Mouse (Mus musculus) MEL-GATA-1-ER (cell line): ENCODE measurements around the gene Miox.

Experiments used
- DNase-seq: peaks from one replicate; pipeline ENCODE4 v3.0.0-alpha.2; 2012; ENCODE audit warnings: low read depth; ENCODE audit errors: extremely low read depth

Miox gene

DNA sequence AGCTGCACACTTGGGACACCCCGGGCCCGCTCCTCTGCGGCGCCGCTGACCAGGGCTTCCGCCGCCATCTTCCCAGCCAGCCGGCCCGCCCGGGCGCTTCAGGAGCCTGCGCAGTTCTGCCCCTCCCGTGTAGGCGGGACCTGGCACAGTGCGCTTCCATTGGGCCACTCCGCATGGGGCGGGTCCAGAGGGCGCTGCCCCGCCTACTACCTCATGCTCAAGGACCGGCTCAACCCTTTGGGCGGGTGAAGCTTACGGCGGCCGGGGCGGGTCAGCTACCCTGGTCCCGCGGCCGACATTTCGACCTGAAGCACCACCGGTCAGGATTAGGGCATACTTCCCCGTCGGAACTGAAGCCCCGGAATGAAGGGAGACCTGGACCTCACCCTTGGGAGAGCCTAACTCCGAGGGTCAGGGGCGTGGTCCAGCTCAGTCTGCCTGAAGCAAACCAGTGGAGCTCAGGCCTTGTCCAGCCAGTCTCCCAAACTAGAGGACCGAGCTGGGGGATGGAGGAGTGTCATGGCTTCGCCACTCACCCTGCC, 18.9 kb upstream of the Miox start, which contains the start of gene Sbf1:
Gene Sbf1, minus strand, starts transcription at position 122 of the 542 bp plus-strand sequence.
- DNase-seq = peak; percentile 80

DNA sequence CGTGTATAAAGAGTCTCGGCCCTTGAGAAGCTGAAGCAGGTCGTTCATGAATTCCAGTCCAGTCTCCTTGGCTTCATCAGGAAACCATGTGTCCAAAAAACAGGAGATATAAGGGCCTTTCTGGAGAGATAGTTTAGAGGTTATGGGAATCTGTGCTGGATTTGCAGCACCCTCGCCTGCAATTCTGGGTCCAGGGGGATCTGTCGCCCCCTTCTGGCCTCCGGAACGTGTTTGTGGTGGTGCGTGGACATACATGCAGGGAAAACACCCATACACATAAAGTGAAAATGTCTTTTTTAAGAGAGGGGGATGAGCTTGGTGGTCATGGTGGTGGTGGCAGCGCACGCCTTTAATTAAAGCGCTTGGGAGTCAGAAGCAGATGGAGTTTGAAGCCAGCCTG, 18.1 kb upstream of the Miox start:
- no peak for DNase-seq

DNA sequence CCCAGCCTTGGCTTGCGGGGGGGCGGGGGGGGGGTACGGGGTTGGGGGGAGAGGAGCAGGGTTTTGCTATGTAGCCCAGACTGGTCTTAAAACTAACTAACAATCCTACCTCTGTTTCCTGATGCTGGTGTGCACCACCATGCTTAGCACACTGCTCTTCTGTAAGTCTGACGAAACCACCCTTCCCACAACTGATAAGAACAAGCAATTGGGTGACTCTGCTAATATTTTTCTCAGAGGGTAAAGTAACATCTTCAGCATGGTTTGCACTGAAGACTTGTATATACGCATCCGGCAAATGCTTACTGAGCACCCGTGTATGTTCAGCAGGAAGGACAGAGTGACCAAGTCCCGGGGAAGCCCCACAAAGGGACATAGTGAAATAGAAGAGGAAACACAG, 12.9 kb upstream of the Miox start:
- peak; percentile 77 for DNase-seq

DNA sequence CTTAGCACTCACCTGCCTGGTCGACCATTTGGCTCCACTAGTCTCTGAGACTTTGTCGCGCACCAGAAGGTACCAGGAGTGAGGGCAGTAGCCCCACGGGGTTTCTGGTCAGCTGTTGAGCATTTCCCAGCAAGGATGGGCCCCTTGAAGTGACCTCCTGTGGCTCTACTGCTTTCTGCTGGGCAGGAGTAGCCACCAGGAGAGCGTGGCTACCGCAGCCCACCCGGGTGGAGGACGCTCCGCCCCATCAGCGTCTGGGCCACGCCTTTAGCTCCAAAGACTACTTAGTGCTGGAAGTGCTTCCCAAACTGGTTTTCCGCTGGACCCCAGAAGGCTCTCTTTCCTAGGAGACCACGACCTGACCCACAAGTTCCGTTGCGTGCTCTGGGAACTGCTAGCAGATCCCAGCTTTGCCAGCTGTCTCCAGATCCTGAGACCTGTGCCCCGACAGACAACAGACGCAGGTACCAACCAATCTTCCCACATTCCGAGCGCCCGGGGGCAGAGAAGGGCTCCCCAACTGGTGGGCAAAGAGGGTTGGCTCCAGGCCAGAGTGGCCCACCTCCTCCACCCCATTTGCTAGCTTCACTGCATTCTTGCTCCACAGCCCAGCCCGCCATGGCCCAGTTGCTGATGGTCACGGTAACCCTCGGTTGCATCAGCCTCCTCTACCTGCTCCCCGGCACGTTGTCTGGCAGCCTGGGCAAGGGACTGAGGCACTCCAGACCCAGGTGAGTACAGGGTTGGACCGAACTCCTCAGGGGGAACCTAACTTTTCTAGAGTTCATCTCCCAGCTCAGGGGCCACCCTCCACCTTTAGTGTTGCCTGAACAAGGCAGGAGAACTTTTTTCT, 11.3 kb upstream of the Miox start, which contains the start of gene Adm2:
Gene Adm2, plus strand, starts transcription at position 51 of the 853 bp plus-strand sequence.
- DNase-seq = no peak

DNA sequence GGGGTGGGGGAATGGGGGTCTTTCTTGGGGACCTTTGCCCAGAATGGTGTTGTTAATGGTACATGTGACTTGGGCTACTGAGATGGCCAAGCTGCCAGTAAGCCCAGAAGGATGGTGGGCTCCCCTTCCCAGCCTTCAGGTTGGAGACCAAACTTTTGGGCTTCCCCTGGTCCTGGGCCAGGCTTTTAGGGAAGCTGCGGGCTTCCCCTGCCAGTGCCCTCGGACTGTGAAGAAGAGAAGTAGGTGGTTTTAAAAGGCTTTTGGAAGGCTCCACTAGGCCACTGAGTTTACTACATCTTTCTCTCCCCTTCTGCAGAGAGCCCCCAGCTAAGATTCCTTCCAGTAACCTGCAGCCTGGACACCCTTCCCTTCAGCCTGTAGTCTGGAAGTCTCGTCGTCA, 10.5 kb upstream of the Miox start:
- DNase-seq = no peak

DNA sequence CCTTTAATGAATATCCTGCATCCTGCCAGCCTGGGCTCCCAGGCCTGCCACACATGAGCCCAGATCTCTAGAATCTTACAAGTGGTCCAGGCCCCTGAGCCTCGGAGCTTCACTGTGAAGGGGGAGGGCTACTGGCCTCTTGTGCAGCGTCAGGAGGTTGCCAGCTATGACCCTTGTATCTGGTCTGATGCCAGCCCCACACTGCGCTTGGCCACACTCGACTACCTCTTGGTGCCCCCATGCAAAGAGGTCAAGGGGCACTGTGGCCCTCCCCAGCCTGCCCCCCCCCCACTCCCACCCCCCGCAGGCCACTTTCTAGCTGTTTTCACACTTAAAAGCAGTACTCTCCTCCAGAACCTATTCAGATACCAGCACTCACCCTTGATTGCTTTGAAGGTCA, 7.8 kb upstream of the Miox start:
- no peak for DNase-seq

DNA sequence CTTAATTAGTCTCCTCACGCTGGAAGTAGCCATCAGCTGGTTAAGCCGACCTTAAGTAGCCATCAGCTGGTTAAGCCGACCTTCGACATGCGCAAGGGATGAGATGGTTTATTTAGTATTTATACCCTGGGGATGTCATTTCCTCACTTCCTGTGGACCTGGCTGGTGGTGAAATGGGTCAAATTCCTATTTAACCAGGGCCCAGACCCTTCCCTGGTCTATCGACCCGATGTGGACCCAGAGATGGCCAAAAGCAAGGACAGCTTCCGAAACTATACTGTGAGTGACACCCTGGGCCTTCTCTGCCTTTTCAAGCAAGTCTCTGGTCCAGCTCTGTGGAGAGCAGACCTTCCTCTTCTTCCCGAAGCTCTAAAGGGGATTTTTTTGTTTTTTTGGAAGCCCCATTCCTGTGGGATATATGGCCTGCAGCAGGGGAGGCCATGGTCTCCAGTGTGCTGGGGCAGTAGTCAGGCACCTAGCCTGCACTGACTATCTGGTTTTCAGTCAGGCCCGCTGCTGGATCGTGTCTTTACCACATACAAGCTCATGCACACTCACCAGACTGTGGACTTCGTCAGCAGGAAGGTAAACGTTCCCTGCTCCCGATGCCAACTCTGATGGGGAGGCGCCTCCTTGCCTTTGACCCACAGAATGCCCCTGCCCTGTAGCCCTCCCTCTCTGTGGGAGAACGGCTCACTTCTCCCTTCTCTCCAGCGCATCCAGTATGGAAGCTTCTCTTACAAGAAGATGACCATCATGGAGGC, 758 bp downstream of the Miox start:
- no peak for DNase-seq

DNA sequence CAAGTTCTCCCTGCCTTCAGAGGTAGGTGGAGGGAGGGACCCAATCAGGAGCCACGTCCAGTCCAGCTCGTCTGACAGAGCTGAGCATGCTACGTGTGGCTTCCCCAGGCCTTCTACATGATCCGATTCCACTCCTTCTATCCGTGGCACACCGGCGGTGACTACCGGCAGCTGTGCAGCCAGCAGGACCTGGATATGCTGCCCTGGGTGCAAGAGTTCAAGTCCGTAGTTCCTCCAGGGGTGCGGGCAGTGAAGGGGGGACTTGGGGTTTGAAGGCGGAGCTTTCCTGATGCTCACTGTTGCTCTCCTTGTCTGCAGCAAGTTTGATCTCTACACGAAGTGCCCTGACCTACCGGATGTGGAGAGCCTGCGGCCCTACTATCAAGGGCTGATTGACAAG, 2.2 kb downstream of the Miox start:
- no peak for DNase-seq

DNA sequence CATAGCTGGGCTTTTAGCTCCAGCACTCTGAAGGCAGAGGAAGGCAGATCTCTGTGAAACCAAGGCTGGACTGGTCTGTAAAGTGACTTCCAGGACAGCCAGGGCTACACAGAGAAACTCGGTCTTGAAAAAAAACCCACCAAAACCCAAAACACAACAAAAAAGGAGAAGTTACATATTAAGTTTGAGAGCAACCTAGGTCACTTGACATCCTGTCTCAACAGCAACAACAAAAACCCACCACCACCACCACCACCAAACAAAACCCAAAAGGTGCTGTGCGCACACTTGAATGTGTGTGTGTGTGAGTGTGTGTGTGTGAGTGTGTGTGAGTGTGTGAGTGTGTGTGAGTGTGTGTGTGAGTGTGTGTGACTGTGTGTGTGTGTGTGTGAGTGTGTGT, 5.5 kb downstream of the Miox start:
- DNase-seq = no peak

DNA sequence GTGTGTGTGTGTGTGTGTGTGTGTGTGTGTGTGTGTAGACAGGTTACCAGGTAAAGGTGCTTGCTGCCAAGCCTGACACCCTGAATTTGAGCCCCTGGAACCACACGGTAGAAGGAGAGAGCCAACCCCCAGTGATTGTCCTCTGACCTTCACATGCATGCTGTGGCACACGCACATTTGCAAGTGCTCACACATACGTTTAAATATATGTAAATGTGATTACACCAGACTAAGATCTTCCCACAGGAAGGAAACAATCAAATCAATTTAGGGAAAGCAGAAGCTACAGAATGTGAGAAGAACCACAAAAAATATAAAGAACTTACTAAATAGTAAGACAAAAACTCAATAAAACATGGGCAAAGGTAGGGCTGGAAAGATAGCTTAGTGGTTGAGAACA, 5.9 kb downstream of the Miox start:
- DNase-seq = no peak

DNA sequence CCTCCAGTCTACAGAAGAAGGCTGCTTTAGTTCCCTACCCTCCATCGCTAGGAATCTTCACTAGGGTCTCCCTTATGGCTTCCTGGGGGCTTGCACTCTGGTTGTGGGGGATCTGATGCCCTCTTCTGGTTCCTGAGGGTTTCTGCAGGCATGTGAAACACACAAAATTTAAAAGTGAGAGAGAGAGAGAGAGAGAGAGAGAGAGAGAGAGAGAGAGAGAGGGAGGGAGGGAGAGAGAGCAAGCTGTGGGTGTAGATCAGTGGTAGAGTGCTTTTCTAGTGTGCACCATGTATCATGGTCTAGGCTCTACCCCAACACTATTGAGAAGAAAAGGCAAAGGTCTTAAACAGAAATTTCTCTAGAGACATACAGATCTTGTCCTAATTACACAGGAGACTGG, 7.5 kb downstream of the Miox start:
- DNase-seq = no peak

DNA sequence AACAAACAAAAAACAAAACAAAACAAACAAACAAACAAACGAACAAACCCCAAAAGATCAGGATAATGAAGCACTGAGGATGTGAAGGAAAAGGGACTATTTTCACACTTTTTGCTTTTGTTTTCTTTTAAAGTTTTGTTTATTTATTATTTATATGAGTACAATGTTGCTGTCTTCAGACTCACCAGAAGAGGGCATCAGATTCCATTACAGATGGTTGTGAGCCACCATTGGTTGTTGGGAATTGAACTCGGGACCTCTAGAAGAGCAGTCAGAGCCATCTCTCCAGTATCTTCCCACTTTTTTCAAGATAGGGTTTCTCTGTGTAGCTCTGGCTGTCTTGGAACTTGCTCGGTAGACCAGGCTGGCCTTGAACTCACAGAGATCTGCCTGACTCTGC, 9.1 kb downstream of the Miox start:
- no peak for DNase-seq

DNA sequence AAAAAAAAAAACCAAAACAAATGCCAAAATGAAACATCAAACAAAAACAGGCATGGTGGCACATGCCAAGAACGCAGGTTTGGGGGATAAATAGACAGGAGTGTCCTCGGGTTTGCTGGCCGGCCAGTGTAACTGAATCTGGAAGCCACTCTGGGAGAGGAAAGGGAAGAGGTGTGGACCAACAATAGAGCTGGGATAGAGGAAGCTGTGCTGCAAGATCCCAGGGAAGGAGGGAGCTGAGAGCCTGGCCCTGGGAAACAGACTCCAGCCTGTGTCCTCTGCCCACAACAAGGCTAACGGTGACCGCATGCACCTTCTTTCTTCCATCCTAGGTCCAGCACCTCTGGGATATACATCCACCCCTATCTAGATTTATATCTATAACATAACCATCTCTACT, 16.2 kb downstream of the Miox start:
- DNase-seq = no peak

DNA sequence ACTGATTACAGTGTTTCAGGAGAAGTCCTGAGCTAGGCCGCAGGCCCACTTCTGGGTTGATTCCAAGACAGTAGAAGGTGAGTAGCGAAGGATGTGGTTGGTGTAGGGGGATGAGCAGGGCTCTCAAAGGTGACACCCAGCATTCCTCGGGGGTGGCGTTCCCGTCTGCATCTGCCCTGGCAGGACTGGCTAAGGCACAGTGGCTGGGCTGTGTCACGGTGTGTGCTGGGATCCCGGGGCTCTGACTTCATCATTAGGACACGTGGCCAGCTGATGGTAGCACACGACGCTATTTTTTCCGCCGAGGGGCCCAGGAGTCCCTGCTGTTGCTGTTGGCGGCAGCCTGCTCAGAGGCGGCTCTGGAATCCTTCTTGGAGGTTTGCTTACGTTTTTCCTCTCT, 17.1 kb downstream of the Miox start:
- DNase-seq = no peak

DNA sequence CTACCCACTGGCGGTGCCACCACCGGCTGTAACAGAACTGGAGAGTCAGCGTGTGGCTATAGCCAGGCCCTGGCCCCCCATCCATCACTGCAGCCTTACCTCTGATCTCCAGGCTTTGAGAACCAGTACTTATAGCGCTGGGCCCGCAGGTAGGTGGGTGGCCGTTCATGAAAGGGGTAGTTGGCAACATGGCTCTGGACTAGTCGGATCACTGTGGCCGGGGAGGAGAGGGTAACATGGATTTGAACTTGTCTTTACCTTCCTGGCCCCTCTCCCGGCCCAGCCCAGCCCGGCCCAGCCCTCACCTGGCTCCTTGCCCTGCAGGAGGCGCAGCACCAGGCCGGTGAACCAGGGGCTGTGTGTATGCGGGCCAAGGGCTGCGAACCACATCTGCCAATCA, 17.9 kb downstream of the Miox start:
- no peak for DNase-seq

DNA sequence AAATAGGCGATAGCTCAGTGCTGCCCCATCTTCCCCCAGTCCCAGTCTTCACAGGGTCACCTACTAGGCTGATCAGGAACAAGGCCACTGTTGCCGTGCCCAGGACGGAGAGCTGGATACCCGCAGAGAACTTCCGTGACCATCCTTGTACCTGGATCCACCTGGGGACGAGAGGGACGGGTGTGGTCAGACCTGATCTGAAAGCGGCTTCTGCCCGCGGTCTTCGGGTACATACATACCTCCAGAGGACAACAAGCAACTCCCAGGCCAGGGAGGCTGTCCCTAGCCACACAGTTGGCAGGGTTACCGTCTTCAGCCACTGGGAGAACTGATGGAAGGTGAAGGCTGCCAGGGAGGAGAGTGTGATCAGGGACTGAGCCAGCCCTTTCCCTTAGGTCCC, 18.6 kb downstream of the Miox start:
- no peak for DNase-seq

DNA sequence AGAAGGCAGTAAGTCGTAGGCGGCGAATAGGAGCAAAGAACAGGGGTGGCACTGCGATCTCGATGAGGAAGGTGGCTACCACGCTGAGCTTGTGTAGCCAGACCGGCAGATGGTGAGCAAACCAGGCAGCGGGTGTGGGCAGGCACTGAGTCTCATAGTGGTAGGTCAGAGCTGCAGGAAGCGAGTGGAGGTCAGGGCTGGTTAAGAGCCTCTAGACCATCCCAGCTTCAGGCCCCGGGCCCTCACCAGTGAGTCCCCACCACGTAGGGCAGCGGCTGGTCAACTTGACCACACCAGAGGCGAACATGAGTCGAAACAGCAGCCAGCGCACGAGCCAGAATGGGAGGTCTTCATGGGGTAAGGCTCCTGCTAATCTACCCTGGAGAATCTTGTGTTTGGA, 19.6 kb downstream of the Miox start:
- no peak for DNase-seq

DNA sequence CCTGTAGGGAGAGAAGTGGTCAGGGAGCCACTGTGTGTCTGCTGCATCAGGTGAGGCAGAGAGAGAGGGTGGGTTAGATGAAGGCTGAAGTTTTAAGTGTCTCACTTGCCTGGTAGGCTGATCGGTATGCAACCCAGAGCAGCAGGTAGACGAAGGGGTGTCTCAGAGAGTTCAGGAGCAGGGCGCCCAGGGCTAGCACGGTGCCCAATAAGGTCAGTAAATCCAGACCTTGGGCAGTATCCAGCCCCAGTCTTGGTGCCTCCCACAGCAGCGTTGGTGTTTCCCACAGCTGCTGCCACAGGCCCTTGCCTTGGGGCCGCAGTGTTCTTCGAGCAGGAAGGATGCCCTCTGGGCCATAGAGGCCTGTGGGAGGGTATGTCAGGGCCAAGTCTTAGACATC, 20.3 kb downstream of the Miox start:
- DNase-seq = no peak

DNA sequence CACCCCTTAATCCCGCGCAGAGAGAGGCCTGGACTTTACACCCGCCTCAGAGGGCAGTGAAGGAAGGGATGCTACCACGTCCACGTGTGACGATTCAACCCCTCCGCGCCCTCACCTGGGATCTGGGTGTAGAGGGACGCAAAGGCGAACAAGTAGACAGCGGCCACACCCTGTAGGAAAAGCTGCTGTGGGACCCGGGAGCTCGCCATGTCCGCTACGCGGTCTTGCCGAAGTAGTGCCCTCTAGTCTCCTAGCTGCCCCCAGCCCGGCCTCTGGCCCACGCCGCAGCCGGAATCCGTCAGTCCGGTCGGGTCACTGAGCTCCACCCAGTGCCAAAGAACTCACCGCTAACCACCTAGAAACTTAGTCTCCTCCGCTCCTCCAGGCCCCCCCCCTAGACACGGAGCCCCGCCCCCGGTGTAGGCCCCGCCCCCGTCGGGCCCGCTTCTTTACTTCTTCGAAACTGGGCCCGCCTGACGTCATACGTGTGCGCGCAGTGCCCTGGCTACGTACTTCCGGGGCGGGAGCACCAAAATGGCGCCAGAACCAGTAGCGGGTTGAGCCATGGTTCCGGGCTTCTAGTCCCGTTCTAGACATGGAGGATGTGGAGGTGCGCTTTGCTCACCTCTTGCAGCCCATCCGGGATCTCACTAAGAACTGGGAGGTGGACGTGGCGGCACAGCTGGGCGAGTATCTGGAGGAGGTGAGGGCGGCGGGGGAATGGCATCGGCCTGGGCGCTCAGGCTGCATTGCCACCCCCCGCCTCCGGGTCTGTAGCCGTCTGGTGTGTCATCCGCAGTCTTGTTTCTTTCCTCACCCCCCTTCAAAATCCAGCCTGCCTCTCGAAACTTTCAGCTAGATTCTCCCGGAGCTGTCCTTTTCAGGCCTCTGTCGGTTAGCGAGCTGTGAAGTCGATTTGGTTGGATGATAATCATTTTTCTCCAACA, 21.3 kb downstream of the Miox start, which contains the start of the genes Lmf2 and Ncaph2:
Gene Lmf2, minus strand, starts transcription at position 419 of the 947 bp plus-strand sequence.
Gene Ncaph2, plus strand, starts transcription at position 479 of the 947 bp plus-strand sequence.
- DNase-seq = peak; percentile 74

DNA sequence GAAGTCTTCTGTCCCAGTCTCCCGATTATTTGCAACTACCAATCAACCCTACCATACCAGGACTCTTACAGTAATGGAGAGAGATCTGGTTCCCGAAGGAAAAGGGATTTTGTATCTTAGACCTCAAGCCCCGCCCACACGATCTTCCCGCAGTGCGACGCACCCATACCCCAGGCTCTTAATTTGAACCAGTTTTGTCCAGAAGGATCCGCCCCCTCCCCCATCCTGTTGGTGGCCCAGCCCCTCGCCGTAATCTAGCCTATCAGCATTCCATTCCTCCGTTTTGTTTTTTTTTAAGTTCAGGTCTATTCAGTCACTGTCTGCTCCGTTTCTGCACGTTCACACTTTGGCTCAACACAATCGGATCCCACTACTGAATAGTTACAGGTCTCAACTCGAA, 22.2 kb downstream of the Miox start:
- DNase-seq = peak; percentile 90

DNA sequence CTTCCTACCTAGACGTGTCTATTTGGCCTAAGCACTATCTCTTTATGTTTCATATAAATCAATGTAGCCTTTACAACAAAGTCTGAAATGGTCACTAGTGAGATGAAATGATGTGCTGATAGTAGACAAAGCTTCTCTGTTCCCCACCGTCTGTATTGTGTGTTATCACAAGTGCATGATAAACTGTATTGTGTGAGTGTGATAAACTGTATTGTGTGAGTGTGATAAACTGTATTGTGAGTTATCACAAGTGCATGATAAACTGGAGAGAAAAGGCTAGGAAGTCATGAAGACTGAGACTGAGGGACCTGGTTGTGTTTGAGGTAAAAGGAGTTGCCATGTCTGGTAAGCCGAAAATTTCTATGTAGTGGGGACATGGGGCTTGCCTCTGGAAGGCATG, 24.6 kb downstream of the Miox start:
- DNase-seq = no peak
